Mouse (Mus musculus) adrenal gland, adult (tissue): Measurements from ENCODE around the gene Ssh1.

Experiments used
- DNase-seq, 2 experiments: peaks; one replicate each; pipeline ENCODE4 v3.0.0; 2022 to 2023; ENCODE audit warnings: low spot score in 1 of 2; ENCODE audit not compliant: inconsistent age in 2 of 2

Gene Ssh1

GRCm38 (mm10) chr5:113892005-113892404 is 101.7 kb downstream of the Ssh1 start:
- DNase-seq, result peak in 1 of 2 experiments; percentile 58

- DNase-seq, result no peak
These were observed 102.8 kb downstream of the Ssh1 start for GRCm38 (mm10) chr5:113890874-113891273.

- DNase-seq, result no peak
These were observed 103.8 kb downstream of the Ssh1 start for GRCm38 (mm10) chr5:113889912-113890311.

- DNase-seq, result no peak
These were observed 104.3 kb downstream of the Ssh1 start for GRCm38 (mm10) chr5:113889181-113889906.

GRCm38 (mm10) chr5:113888186-113888795 is 105.4 kb downstream of the Ssh1 start:
- DNase-seq, result no peak

- peak; percentile 54 to 70 for DNase-seq
These were observed 106.6 kb downstream of the Ssh1 start for GRCm38 (mm10) chr5:113887132-113887531.
